Mouse (Mus musculus) C2C12 (cell line): ENCODE measurements around the gene Smoc1. TPM values are rescaled to one million over a fixed set of nuclear protein-coding genes. Genes with fewer than 3 reads are reported as not detected.

Source experiments
- H3K27me3 ChIP-seq: one replicate; pipeline ENCODE4 v1.6.1; 2011; ENCODE audit not compliant: control insufficient read depth, insufficient read depth, insufficient read length
- H3K36me3 ChIP-seq: one replicate; pipeline ENCODE4 v1.6.1; 2011; ENCODE audit not compliant: control insufficient read depth, insufficient read depth
- H3K4me3 ChIP-seq: one replicate; pipeline ENCODE4 v1.5.1; 2011; ENCODE audit warnings: mild to moderate bottlenecking, control low read depth; ENCODE audit not compliant: poor library complexity, insufficient read depth, severe bottlenecking
- H3K79me2 ChIP-seq: one replicate; pipeline ENCODE4 v1.6.1; 2011; ENCODE audit not compliant: control insufficient read depth, insufficient read depth
- H3K79me3 ChIP-seq: one replicate; pipeline ENCODE4 v1.6.1; 2011; ENCODE audit warnings: low read depth, control low read depth
- H3ac ChIP-seq: one replicate; pipeline ENCODE3; 2011; ENCODE audit warnings: low read depth; ENCODE audit not compliant: control insufficient read depth, insufficient read length
- CEBPB ChIP-seq: IDR thresholded peaks from one replicate; pipeline ENCODE4 v1.6.1; 2011; ENCODE audit warnings: low read depth, mild to moderate bottlenecking, control low read depth, moderate library complexity
- CTCF ChIP-seq: IDR thresholded peaks from one replicate; pipeline ENCODE4 v1.5.1; 2011; ENCODE audit not compliant: control insufficient read depth, insufficient read depth, insufficient read length
- FOSL1 ChIP-seq: IDR thresholded peaks from one replicate; pipeline ENCODE4 v1.8.0; 2011; ENCODE audit warnings: mild to moderate bottlenecking, low read length; ENCODE audit not compliant: poor library complexity, insufficient read depth, severe bottlenecking
- MAX ChIP-seq: IDR thresholded peaks from one replicate; pipeline ENCODE4 v1.6.1; 2011; ENCODE audit warnings: mild to moderate bottlenecking, control low read depth
- MYOD1 ChIP-seq: IDR thresholded peaks from one replicate; pipeline ENCODE4 v1.6.1; 2011; ENCODE audit warnings: low read depth; ENCODE audit not compliant: control insufficient read depth, insufficient read length
- MYOG ChIP-seq: IDR thresholded peaks from one replicate; pipeline ENCODE4 v1.6.1; 2011; ENCODE audit not compliant: control insufficient read depth, insufficient read length; ENCODE audit errors: extremely low read depth
- USF1 ChIP-seq: IDR thresholded peaks from one replicate; pipeline ENCODE4 v1.6.1; 2011; ENCODE audit warnings: low read depth, mild to moderate bottlenecking, control low read depth, moderate library complexity
- polyA plus RNA-seq: library from polyadenylated mRNA; unstranded; fragments of >200 nt; fragmentation: generic; extraction: Trizol; gene quantifications from one replicate; pipeline ENCODE4 v1.2.1, GENCODE M21; 2012; ENCODE audit warnings: missing spikeins

Gene Smoc1
- polyA plus RNA-seq, 1 experiment, result 0.23 TPM

DNA sequence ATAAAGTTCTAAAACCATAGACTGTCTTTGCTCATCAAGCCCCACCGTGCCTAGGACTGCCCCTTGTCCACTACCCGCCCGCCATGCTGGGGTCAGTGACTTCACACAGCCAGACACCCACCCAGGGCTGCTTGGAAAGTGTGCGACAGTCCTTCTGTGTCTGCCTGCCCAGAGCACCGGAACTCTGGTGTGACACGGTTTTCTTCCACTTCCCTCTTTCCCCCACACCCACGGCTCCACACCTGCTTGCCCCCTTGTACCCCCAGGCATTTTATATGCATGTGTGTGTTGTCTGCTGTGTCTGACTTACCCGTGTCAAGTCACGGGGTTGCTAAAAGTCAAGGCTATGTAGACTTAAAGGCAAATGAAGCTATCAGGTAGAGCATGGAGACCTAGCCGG, 34.8 kb upstream of the Smoc1 start:
- TF ChIP-seq FOSL1, result no peak
- no peak for TF ChIP-seq CTCF
- TF ChIP-seq MYOD1, result no peak
- no peak for TF ChIP-seq CEBPB
- TF ChIP-seq USF1, result no peak
- TF ChIP-seq MYOG, result no peak
- no peak for TF ChIP-seq MAX
- Histone ChIP-seq H3K27me3 (peaks cover 27% of the 10 kb centered on the region), H3K36me3 (no peaks in the 10 kb centered on the region), H3K79me3 (no peaks in the 10 kb centered on the region), H3K4me3 (no peak overlapping the region), H3ac (no peak overlapping the region), H3K79me2 (no peaks in the 10 kb centered on the region)

- Histone ChIP-seq H3K4me3 (no peak overlapping the region), H3K79me3 (no peaks in the 10 kb centered on the region), H3K27me3 (peaks cover 36% of the 10 kb centered on the region), H3K79me2 (no peaks in the 10 kb centered on the region), H3ac (no peak overlapping the region), H3K36me3 (no peaks in the 10 kb centered on the region)
- no peak for TF ChIP-seq USF1
- TF ChIP-seq MYOG, result no peak
- TF ChIP-seq MAX, result no peak
- TF ChIP-seq FOSL1, result no peak
These were observed 34.0 kb upstream of the Smoc1 start for GRCm38 (mm10) chr12:80992540-80993122.

DNA sequence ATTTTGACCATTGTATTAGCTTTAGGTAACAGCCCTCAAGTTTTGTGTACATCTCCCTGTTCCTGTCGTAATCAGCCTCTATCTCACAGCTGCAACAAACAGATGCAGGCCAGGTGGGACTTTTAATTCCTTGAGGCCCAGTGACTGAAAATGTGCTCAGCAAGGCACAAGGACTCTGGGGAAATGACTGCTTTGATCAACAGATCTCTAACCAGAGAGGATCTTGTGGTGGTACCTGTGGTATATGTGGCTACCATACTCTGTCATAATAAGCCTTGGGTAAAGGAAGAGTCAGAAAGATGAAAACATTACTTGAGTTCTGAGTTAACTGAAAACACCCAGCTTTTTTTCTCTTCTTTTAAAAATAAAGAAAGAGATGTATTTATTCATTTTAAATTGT, 32.8 kb upstream of the Smoc1 start:
- H3ac ChIP-seq, result no peak overlapping the region
- H3K79me2 ChIP-seq, result no peaks in the 10 kb centered on the region
- no peak overlapping the region for H3K4me3 ChIP-seq
- H3K27me3 ChIP-seq, result peaks cover 42% of the 10 kb centered on the region
- no peaks in the 10 kb centered on the region for H3K79me3 ChIP-seq
- no peak for TF ChIP-seq CTCF
- no peaks in the 10 kb centered on the region for H3K36me3 ChIP-seq

DNA sequence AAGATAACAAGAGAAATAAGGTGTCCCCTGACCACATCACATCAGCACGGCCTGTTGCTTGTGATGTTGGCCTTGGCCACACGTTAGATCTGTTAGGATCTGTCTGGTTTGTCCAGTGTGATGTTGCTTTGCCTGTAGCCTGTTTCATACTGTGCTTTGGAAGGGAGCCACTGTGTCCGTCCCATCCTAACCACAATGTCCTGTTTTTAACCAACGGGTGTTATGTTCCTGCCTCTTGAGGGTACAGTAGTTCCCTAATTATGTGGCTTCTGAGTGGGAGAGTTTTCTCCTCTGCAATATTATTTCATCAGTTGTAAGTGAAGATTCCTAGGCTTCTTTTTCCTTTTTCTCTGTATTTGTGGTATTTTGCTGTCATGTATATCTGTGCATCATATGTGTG, 31.3 kb upstream of the Smoc1 start:
- Histone ChIP-seq H3ac (no peak overlapping the region), H3K27me3 (peaks cover 38% of the 10 kb centered on the region), H3K4me3 (no peak overlapping the region), H3K79me3 (no peaks in the 10 kb centered on the region), H3K36me3 (no peaks in the 10 kb centered on the region), H3K79me2 (no peaks in the 10 kb centered on the region)
- TF ChIP-seq CTCF, result no peak

DNA sequence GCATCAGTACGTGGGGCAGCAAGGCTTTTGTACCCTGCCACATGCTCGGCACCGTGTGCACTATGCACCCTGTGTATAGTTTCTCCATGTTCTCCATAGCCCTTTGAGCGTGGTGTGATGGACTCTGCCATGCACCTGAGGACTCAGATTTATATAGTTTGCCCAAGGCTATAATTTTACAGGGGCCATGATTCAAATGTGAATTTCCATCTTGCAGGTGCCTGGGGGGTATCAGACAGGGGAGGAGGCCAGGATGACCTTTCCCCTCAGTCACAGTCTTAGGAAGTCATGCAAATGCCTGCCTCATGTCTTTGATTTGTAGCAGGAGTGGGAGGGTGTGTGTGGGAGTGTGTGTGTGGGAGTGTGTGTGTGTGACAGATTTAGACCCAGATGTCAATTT, 29.0 kb upstream of the Smoc1 start:
- peaks cover 24% of the 10 kb centered on the region for H3K27me3 ChIP-seq
- no peaks in the 10 kb centered on the region for H3K79me3 ChIP-seq
- no peaks in the 10 kb centered on the region for H3K36me3 ChIP-seq
- no peaks in the 10 kb centered on the region for H3K79me2 ChIP-seq
- no peak overlapping the region for H3ac ChIP-seq
- TF ChIP-seq CTCF (no peak), MYOD1 (no peak), FOSL1 (no peak), USF1 (no peak), CEBPB (no peak), MAX (no peak), MYOG (no peak)
- H3K4me3 ChIP-seq, result no peak overlapping the region

DNA sequence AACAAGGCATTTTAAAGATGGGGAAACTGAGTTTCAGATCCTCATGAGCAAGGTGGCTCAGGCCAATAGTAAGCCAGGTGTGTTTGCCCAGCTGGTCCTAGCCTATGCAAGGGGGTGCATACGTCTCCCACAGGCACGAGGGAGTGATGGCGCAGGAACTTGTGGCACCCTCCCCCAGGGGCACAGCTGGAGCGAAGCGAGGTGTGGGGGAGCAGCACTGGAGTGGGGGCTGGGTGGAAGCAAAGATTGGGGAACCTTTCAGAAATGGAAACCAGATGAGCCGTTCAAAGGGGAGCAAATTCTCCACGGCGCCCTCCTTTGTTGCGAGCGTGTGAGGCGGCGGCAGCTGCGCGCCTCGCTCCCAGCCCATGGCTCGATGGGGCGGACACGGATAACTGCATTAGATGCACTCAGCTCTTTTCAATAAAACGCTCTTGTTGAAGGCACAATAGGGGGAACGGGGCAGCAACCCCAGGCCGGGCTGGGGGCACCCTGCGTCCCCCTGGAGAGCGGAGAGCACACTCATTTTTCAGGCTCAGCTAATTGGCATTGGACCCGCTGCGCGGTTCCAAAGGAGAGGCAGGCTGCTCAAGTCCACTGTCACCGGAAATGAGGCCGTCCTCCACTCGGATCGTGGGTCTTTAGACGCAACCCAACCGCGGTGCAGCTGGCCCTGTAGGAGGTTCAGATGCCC, 27.9 kb upstream of the Smoc1 start:
- Histone ChIP-seq H3K36me3 (no peaks in the 10 kb centered on the region), H3K79me3 (no peaks in the 10 kb centered on the region), H3K27me3 (peaks cover 19% of the 10 kb centered on the region), H3ac (no peak overlapping the region), H3K79me2 (no peaks in the 10 kb centered on the region), H3K4me3 (no peak overlapping the region)
- no peak for TF ChIP-seq FOSL1
- no peak for TF ChIP-seq CEBPB
- TF ChIP-seq MAX, result no peak
- no peak for TF ChIP-seq MYOD1
- no peak for TF ChIP-seq MYOG
- no peak for TF ChIP-seq CTCF
- no peak for TF ChIP-seq USF1
